Mouse (Mus musculus): Measurements from ENCODE around the gene Fcho2. TPM values are rescaled to one million over a fixed set of nuclear protein-coding genes. Genes with fewer than 3 reads are reported as not detected.
A peak's percentile ranks its signal among the peaks of the same experiment; 100 is the strongest.

The Fcho2 gene
- polyA plus RNA-seq, 1 experiment from 2014 or later: 23.5 TPM

GRCm38 (mm10) chr13:98792864-98793263 lies 22.4 kb downstream of the Fcho2 start:
- WGBS: 98% methylated on average over 1 of the region's 1 CpGs
- Histone ChIP-seq H3K36me3 (peaks cover 35% of the 10 kb centered on the region), H3K4me1 (replicated peaks) (no peaks in the 10 kb centered on the region), H3K27me3 (ENCODE audit: insufficient read depth, poor library complexity, severe bottlenecking) (no peaks in the 10 kb centered on the region), H3K9me3 (no peaks in the 10 kb centered on the region), H3K27ac (no peak overlapping the region), H3K4me3 (no peak overlapping the region)
- DNase-seq (ENCODE audit: low spot score): no peak

- DNase-seq (ENCODE audit: low spot score): no peak
- Histone ChIP-seq H3K4me3 (no peak overlapping the region), H3K27ac (no peak overlapping the region), H3K27me3 (ENCODE audit: insufficient read depth, poor library complexity, severe bottlenecking) (no peaks in the 10 kb centered on the region), H3K4me1 (replicated peaks) (no peaks in the 10 kb centered on the region), H3K36me3 (peaks cover 38% of the 10 kb centered on the region), H3K9me3 (no peaks in the 10 kb centered on the region)
- WGBS: 96% methylated on average over 1 of the region's 1 CpGs
These were observed 23.6 kb downstream of the Fcho2 start for GRCm38 (mm10) chr13:98791693-98792092.

- 91% methylated on average over 5 of the region's 5 CpGs for WGBS
- Histone ChIP-seq H3K36me3 (peaks cover 46% of the 10 kb centered on the region), H3K27ac (no peak overlapping the region), H3K4me1 (replicated peaks) (no peaks in the 10 kb centered on the region), H3K9me3 (no peaks in the 10 kb centered on the region), H3K27me3 (ENCODE audit: insufficient read depth, poor library complexity, severe bottlenecking) (no peaks in the 10 kb centered on the region), H3K4me3 (no peak overlapping the region)
- no peak for DNase-seq (ENCODE audit: low spot score)
These were observed 28.1 kb downstream of the Fcho2 start for GRCm38 (mm10) chr13:98786970-98787685.

- no peak for DNase-seq (ENCODE audit: low spot score)
- no peaks in the 10 kb centered on the region for H3K4me1 ChIP-seq (replicated peaks)
- H3K27me3 ChIP-seq (ENCODE audit: insufficient read depth, poor library complexity, severe bottlenecking): no peaks in the 10 kb centered on the region
- H3K9me3 ChIP-seq: no peaks in the 10 kb centered on the region
- WGBS: 88% methylated on average over 3 of the region's 3 CpGs
- no peak overlapping the region for H3K27ac ChIP-seq
- no peak overlapping the region for H3K4me3 ChIP-seq
- peaks cover 68% of the 10 kb centered on the region for H3K36me3 ChIP-seq
These were observed 37.3 kb downstream of the Fcho2 start for GRCm38 (mm10) chr13:98777959-98778358.

DNA sequence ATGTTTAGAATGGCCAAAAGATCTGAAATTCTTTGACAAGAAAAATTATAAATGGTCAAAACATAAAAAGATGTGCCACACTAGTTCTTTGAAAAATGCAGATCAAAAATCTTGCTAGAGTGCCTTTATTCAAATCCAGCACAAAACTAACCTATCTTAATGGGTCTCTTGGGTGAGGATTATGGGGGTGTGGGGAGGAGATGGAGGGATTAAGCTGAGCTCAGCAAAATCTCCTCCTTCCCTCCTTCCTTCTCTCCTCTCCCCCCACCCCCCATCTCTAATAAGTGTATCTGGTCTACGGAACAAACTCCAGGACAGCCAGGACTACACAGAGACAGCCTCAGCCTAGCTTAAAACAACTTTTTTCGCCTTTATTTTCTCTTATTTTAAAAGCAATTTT lies 43.8 kb downstream of the Fcho2 start:
- H3K4me3 ChIP-seq: no peak overlapping the region
- no peaks in the 10 kb centered on the region for H3K27me3 ChIP-seq (ENCODE audit: insufficient read depth, poor library complexity, severe bottlenecking)
- no peaks in the 10 kb centered on the region for H3K4me1 ChIP-seq (replicated peaks)
- peaks cover 27% of the 10 kb centered on the region for H3K36me3 ChIP-seq
- 93% methylated on average over 2 of the region's 2 CpGs for WGBS
- no peak overlapping the region for H3K27ac ChIP-seq
- H3K9me3 ChIP-seq: no peaks in the 10 kb centered on the region
- no peak for DNase-seq (ENCODE audit: low spot score)

GRCm38 (mm10) chr13:98768329-98768728 lies 46.9 kb downstream of the Fcho2 start:
- Histone ChIP-seq H3K27ac (no peak overlapping the region), H3K4me3 (no peak overlapping the region), H3K4me1 (replicated peaks) (no peaks in the 10 kb centered on the region), H3K27me3 (ENCODE audit: insufficient read depth, poor library complexity, severe bottlenecking) (no peaks in the 10 kb centered on the region), H3K9me3 (no peaks in the 10 kb centered on the region), H3K36me3 (peaks cover 5% of the 10 kb centered on the region)
- DNase-seq (ENCODE audit: low spot score): peak; percentile 11
- 80% methylated on average over 4 of the region's 4 CpGs for WGBS

DNA sequence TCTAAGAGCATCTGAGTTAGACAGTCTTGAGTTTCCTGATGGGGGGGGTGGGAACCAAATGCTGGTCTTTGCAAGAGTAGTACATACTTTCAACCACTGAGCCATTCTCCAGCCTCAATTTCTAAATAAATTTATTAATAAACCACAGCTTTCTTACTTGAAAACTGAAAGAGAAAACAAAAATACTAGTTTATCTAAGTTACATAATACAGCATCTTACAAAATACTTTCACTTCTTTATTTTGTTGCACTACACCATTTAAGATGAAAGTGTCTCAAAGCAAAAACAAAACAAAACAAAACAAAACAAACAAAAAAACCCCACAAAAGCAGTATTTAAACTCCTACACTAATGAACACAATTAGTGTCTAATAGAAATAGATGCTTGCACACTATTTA lies 53.5 kb downstream of the Fcho2 start:
- no peak overlapping the region for H3K4me3 ChIP-seq
- no peaks in the 10 kb centered on the region for H3K27me3 ChIP-seq (ENCODE audit: insufficient read depth, poor library complexity, severe bottlenecking)
- no peaks in the 10 kb centered on the region for H3K9me3 ChIP-seq
- no peak overlapping the region for H3K27ac ChIP-seq
- no peak for DNase-seq (ENCODE audit: low spot score)
- H3K36me3 ChIP-seq: peaks cover 18% of the 10 kb centered on the region
- H3K4me1 ChIP-seq (replicated peaks): no peaks in the 10 kb centered on the region

DNA sequence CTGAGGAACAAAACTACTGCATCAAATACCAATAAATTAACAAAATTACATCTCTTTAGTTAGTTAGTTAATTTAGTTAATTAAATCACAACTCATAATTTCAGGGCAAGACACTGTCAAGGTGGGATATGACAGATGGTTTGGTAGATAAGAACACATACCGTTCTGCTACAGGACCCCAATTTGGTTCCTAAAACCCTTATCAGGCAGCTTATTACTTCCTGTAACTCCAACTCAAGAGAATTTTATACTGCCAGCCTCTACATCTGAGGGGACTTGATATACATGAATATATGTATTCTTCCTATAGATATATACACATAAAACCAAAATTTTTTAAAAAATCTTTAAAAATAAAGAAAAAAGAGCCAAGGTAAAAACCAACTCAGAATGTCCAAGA lies 59.4 kb downstream of the Fcho2 start:
- no peaks in the 10 kb centered on the region for H3K4me1 ChIP-seq (replicated peaks)
- DNase-seq (ENCODE audit: low spot score): no peak
- H3K4me3 ChIP-seq: no peak overlapping the region
- 88% methylated on average over 1 of the region's 1 CpGs for WGBS
- H3K36me3 ChIP-seq: peaks cover 17% of the 10 kb centered on the region
- H3K27ac ChIP-seq: no peak overlapping the region
- H3K9me3 ChIP-seq: no peaks in the 10 kb centered on the region
- H3K27me3 ChIP-seq (ENCODE audit: insufficient read depth, poor library complexity, severe bottlenecking): no peaks in the 10 kb centered on the region

GRCm38 (mm10) chr13:98744679-98745078 lies 70.6 kb downstream of the Fcho2 start:
- 75% methylated on average over 1 of the region's 1 CpGs for WGBS
- H3K36me3 ChIP-seq: peaks cover 69% of the 10 kb centered on the region
- DNase-seq (ENCODE audit: low spot score): no peak
- H3K27me3 ChIP-seq (ENCODE audit: insufficient read depth, poor library complexity, severe bottlenecking): no peaks in the 10 kb centered on the region
- no peaks in the 10 kb centered on the region for H3K9me3 ChIP-seq
- H3K4me1 ChIP-seq (replicated peaks): no peaks in the 10 kb centered on the region
- no peak overlapping the region for H3K4me3 ChIP-seq
- no peak overlapping the region for H3K27ac ChIP-seq

- Histone ChIP-seq H3K27ac (no peak overlapping the region), H3K9me3 (no peaks in the 10 kb centered on the region), H3K27me3 (ENCODE audit: insufficient read depth, poor library complexity, severe bottlenecking) (no peaks in the 10 kb centered on the region), H3K4me3 (no peak overlapping the region), H3K4me1 (replicated peaks) (no peaks in the 10 kb centered on the region), H3K36me3 (peaks cover 70% of the 10 kb centered on the region)
- no peak for DNase-seq (ENCODE audit: low spot score)
These were observed 71.4 kb downstream of the Fcho2 start for GRCm38 (mm10) chr13:98743829-98744228.

GRCm38 (mm10) chr13:98743214-98743613 lies 72.0 kb downstream of the Fcho2 start:
- peaks cover 71% of the 10 kb centered on the region for H3K36me3 ChIP-seq
- 91% methylated on average over 6 of the region's 6 CpGs for WGBS

GRCm38 (mm10) chr13:98738213-98738612 lies 77.0 kb downstream of the Fcho2 start:
- no peak for DNase-seq (ENCODE audit: low spot score)
- no peak overlapping the region for H3K4me3 ChIP-seq
- peaks cover 56% of the 10 kb centered on the region for H3K36me3 ChIP-seq
- no peaks in the 10 kb centered on the region for H3K27me3 ChIP-seq (ENCODE audit: insufficient read depth, poor library complexity, severe bottlenecking)
- no peaks in the 10 kb centered on the region for H3K9me3 ChIP-seq
- no peaks in the 10 kb centered on the region for H3K4me1 ChIP-seq (replicated peaks)
- H3K27ac ChIP-seq: no peak overlapping the region
- 91% methylated on average over 2 of the region's 2 CpGs for WGBS

More at GRCm38 (mm10) chr13:98743214-98743613, 72.0 kb downstream of the Fcho2 start:
- Histone ChIP-seq H3K4me3 (no peak overlapping the region), H3K4me1 (replicated peaks) (no peaks in the 10 kb centered on the region), H3K27ac (no peak overlapping the region), H3K27me3 (ENCODE audit: insufficient read depth, poor library complexity, severe bottlenecking) (no peaks in the 10 kb centered on the region), H3K9me3 (no peaks in the 10 kb centered on the region)
- no peak for DNase-seq (ENCODE audit: low spot score)

DNA sequence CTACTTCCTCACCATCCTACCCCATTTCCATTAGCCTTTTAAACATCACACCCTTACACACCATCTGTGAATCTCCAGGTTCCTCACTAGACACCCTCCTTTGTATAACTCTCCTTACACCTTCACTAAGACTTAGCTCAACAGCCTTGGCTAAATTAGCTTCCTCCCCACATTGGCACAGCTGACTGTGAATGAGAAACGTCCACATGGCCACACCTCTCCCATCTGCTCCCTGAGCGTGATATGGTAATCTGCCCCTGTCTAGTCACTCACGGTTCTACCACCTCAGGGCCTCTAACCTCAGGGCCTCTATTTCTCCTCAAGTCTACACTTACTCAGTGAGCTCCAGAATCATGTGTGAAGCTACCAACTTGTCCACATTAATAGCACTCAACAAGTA lies 82.0 kb downstream of the Fcho2 start:
- DNase-seq (ENCODE audit: low spot score): no peak
- no peaks in the 10 kb centered on the region for H3K9me3 ChIP-seq
- H3K4me3 ChIP-seq: no peak overlapping the region
- H3K27me3 ChIP-seq (ENCODE audit: insufficient read depth, poor library complexity, severe bottlenecking): no peaks in the 10 kb centered on the region
- no peak overlapping the region for H3K27ac ChIP-seq
- WGBS: 69% methylated on average over 3 of the region's 3 CpGs
- H3K36me3 ChIP-seq: peaks cover 73% of the 10 kb centered on the region
- H3K4me1 ChIP-seq (replicated peaks): no peaks in the 10 kb centered on the region

All from hindbrain, embryonic 10.5 days (tissue).